Mouse (Mus musculus) intestine, embryonic 14.5 days (tissue): ENCODE data around the gene Inha. TPM values are rescaled to one million over a fixed set of nuclear protein-coding genes. Genes with fewer than 3 reads are reported as not detected.

Experiments used
- ATAC-seq: fragments of 200-750 bp; cut with Nextera tagmentation; replicated peaks from 2 replicates; pipeline ENCODE4 v1.8.0; 2017; ENCODE audit warnings: low read depth, moderate number of reproducible peaks, moderate TSS enrichment, moderate library complexity; ENCODE audit not compliant: low FRiP score, low TSS enrichment
- DNase-seq: peaks from one replicate; pipeline ENCODE4 v3.0.0-alpha.2; 2018; ENCODE audit warnings: low spot score
- H3K27ac ChIP-seq: fragments of 300-500 bp; sonication (generic); 2 replicates; pipeline ENCODE4 v1.5.1; 2014; ENCODE audit warnings: low read depth, mild to moderate bottlenecking, control low read depth
- H3K27me3 ChIP-seq: fragments of 300-500 bp; sonication (generic); replicated peaks from 2 replicates; pipeline ENCODE4 v1.6.1; 2014; ENCODE audit warnings: low read length, control low read depth; ENCODE audit not compliant: control insufficient read depth, insufficient read depth
- H3K36me3 ChIP-seq: fragments of 300-500 bp; sonication (generic); 2 replicates; pipeline ENCODE4 v1.6.1; 2014; ENCODE audit warnings: low read length, control low read depth; ENCODE audit not compliant: control insufficient read depth, insufficient read depth
- H3K4me1 ChIP-seq: fragments of 300-500 bp; sonication (generic); replicated peaks from 2 replicates; pipeline ENCODE4 v1.6.1; 2014; ENCODE audit warnings: low read length, control low read depth, mixed read lengths; ENCODE audit not compliant: control insufficient read depth, insufficient read depth
- H3K4me2 ChIP-seq: fragments of 300-500 bp; sonication (generic); 2 replicates; pipeline ENCODE4 v1.6.1; 2014; ENCODE audit warnings: low read length
- H3K4me3 ChIP-seq: fragments of 300-500 bp; sonication (generic); 2 replicates; pipeline ENCODE4 v1.5.1; 2014; ENCODE audit warnings: low read depth, low read length, control low read depth, mixed read lengths
- H3K9ac ChIP-seq: fragments of 300-500 bp; sonication (generic); 2 replicates; pipeline ENCODE4 v1.6.1; 2014; ENCODE audit warnings: mild to moderate bottlenecking, low read length
- H3K9me3 ChIP-seq: fragments of 300-500 bp; sonication (generic); 2 replicates; pipeline ENCODE4 v1.6.1; 2016; ENCODE audit warnings: low read length, control low read depth; ENCODE audit not compliant: control insufficient read depth
- WGBS: fragments of 180-500 bp; shearing (Covaris S2); extraction: QIAGEN DNeasy Blood & Tissue Kit; methylation state at CpG from one replicate; pipeline ENCODE4 v1.1.7; 2014; 5-methylcytosine and 5-hydroxymethylcytosine counted together
- polyA plus RNA-seq: library from polyadenylated mRNA; unstranded; fragments of >200 nt; fragmentation: Nextera tagmentation; extraction: Ambion mirVana; gene quantifications from 2 replicates; pipeline ENCODE4 v1.2.1, GENCODE M21; 2014

Inha gene
- polyA plus RNA-seq, 1 experiment from 2014 or later: 3.9 TPM

GRCm38 (mm10) chr1:75557041-75557440 lies 50.2 kb downstream of the Inha start:
- Histone ChIP-seq H3K27me3 (no peaks in the 10 kb centered on the region), H3K9me3 (no peaks in the 10 kb centered on the region), H3K4me1 (peaks cover 3% of the 10 kb centered on the region; the same call in 1 of the 2 replicates), H3K4me3 (no peak overlapping the region), H3K27ac (no peak overlapping the region), H3K4me2 (no peak overlapping the region), H3K9ac (no peak overlapping the region), H3K36me3 (peaks cover 52% of the 10 kb centered on the region)
- WGBS: 89% methylated on average over 7 of the region's 7 CpGs
- ATAC-seq (no peak), DNase-seq (no peak)

GRCm38 (mm10) chr1:75558388-75559178 lies 51.7 kb downstream of the Inha start:
- H3K9ac ChIP-seq: 0 out of 2 replicates have a peak overlapping the region, but pooled peaks have one; percentile 3
- no peaks in the 10 kb centered on the region for H3K27me3 ChIP-seq
- peaks cover 3% of the 10 kb centered on the region; the same call in 1 of the 2 replicates for H3K4me1 ChIP-seq
- peaks cover 3% of the 10 kb centered on the region; the same call in 1 of the 2 replicates for H3K9me3 ChIP-seq
- DNase-seq: no peak
- no peak overlapping the region for H3K4me2 ChIP-seq
- WGBS: 85% methylated on average over 18 of the region's 18 CpGs
- peak overlapping the region; percentile 58 for H3K27ac ChIP-seq
- no peak overlapping the region for H3K4me3 ChIP-seq
- no peak for ATAC-seq
- peaks cover 36% of the 10 kb centered on the region for H3K36me3 ChIP-seq

- ATAC-seq: peak; percentile 91
- WGBS: 5% methylated on average over 17 of the region's 17 CpGs
- Histone ChIP-seq H3K27me3 (no peaks in the 10 kb centered on the region), H3K36me3 (peaks cover 29% of the 10 kb centered on the region), H3K4me2 (peak overlapping the region; percentile 32), H3K9me3 (peaks cover 3% of the 10 kb centered on the region; the same call in 1 of the 2 replicates), H3K9ac (peak overlapping the region; percentile 3; the same call in 1 of the 2 replicates), H3K4me3 (no peak overlapping the region; the same call in 1 of the 2 replicates), H3K27ac (peak overlapping the region; percentile 58), H3K4me1 (peaks cover 3% of the 10 kb centered on the region; the same call in 1 of the 2 replicates)
- peak; percentile 98 for DNase-seq
Observed at GRCm38 (mm10) chr1:75559212-75559925, 52.5 kb downstream of the Inha start.

Other genes with a start within 250 kb of the Inha start
- 2.9 and 3.4 TPM in 2 replicates for gene Ptprn, start 242.6 kb upstream of the Inha start, polyA plus RNA-seq
- 13.0 and 13.4 TPM in 2 replicates for gene Resp18, start 228.7 kb upstream of the Inha start, polyA plus RNA-seq
- 133 and 137 TPM in 2 replicates for gene Dnpep, start 189.1 kb upstream of the Inha start, polyA plus RNA-seq
- 72.4 and 73.2 TPM in 2 replicates for gene Des, start 146.7 kb upstream of the Inha start, polyA plus RNA-seq
- 46.7 and 55.2 TPM in 2 replicates for gene Speg, start 131.8 kb upstream of the Inha start, polyA plus RNA-seq
- gene Gmppa, start 71.1 kb upstream of the Inha start, polyA plus RNA-seq: 69.4 and 72.1 TPM in 2 replicates
- 0.47 and 1.0 TPM in 2 replicates for gene Asic4, start 56.6 kb upstream of the Inha start, polyA plus RNA-seq
- gene Chpf, start 27.8 kb upstream of the Inha start, polyA plus RNA-seq: 36.7 and 42.8 TPM in 2 replicates
- 1.9 and 2.6 TPM in 2 replicates for gene Tmem198, start 27.5 kb upstream of the Inha start, polyA plus RNA-seq
- 80.9 and 88.4 TPM in 2 replicates for gene Obsl1, start 625 bp upstream of the Inha start, polyA plus RNA-seq
- gene Stk11ip, start 14.5 kb downstream of the Inha start, polyA plus RNA-seq: 16.3 and 18.7 TPM in 2 replicates
- gene Slc4a3, start 39.2 kb downstream of the Inha start, polyA plus RNA-seq: 11.8 and 15.5 TPM in 2 replicates